In the genomic region with DNA sequence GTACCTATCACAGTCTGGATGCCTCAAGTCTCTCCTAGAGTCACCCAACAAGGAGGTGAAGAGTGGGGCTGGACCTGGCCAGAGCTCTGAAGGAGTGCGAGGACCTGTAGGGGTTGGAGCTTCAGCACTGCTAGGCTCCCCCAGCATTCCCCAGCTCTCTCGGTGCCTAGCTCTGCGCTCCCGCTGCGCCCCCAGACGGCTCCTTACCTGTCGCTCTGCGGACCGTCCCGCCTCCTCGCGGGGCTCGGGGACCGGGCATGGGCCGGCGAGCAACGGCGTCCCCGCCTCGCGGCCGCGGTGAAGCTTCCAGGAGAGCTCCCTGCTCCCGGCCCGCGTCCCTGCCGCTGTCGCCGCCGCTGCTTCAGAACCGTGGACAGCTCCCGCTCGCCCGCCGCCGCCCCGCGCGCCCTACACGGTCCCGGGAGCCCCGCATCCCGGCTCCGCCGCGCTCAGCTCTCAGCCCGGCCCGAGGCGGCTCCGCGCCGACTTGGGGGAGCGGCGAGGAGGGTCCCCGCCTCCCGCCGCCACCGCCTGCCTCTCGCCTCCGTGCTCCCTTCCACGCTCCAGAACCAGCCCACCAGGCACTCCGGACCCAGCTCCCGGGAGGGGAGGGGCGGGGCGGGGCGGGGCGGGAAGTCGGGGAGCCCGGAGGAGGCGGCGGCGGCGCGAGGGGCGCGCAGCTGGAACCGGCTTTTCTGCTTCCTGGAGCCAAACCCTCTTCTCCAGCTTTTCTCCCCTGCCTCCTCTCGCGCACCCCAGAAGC, we compare ENCODE assay signal across 9 mouse cellular contexts. TPM values are rescaled to one million over a fixed set of nuclear protein-coding genes. Genes with fewer than 3 reads are reported as not detected.
DNase-seq lines count a peak whose midpoint lies in the region; ATAC-seq lines count a peak whose summit lies in the region.
"Had no signal": no experiment of that assay in that cellular context is flagged by ENCODE, and none has a peak within 500 bp of the region (broad histone marks: within the 10 kb centered on the region; RNA-seq: fewer than 3 reads in every experiment).

Gene Syndig1l (minus strand): TSS at position 513 of the 763 bp plus-strand sequence.

- no peaks in the 10 kb centered on the region for H3K9me3 ChIP-seq in hindbrain, embryonic 16.5 days (ENCODE audit: control insufficient read depth, low read length)
- H3K9me3 ChIP-seq in limb, embryonic 10.5 days (replicated peaks), result no peaks in the 10 kb centered on the region
- H3K9me3 ChIP-seq in midbrain, embryonic 10.5 days (replicated peaks), result no peaks in the 10 kb centered on the region

- H3K27ac ChIP-seq in hindbrain, embryonic 16.5 days (ENCODE audit: low read depth, low read length), result peak within 1 kb of the TSS; percentile 52; the same call in 1 of the 2 replicates
- 0 out of 2 replicates have a peak within 1 kb of the TSS, but pooled peaks have one; percentile 27 for H3K27ac ChIP-seq in limb, embryonic 10.5 days
- peak within 1 kb of the TSS; percentile 57 for H3K27ac ChIP-seq in midbrain, embryonic 10.5 days (replicated peaks)

- no peaks in the 10 kb centered on the region for H3K36me3 ChIP-seq in hindbrain, embryonic 16.5 days (ENCODE audit: control insufficient read depth, insufficient read depth, low read length)
- H3K36me3 ChIP-seq in limb, embryonic 10.5 days, result no peaks in the 10 kb centered on the region
- no peaks in the 10 kb centered on the region for H3K36me3 ChIP-seq in midbrain, embryonic 10.5 days

- peak within 1 kb of the TSS; percentile 66 for H3K4me3 ChIP-seq in hindbrain, embryonic 16.5 days (ENCODE audit: low read length)
- peak within 1 kb of the TSS; percentile 61 for H3K4me3 ChIP-seq in limb, embryonic 10.5 days
- peak within 1 kb of the TSS; percentile 70 for H3K4me3 ChIP-seq in midbrain, embryonic 10.5 days

- no peaks in the 10 kb centered on the region for H3K27me3 ChIP-seq in hindbrain, embryonic 16.5 days (replicated peaks; ENCODE audit: control insufficient read depth, insufficient read depth, low read length)
- peaks cover 62% of the 10 kb centered on the region for H3K27me3 ChIP-seq in limb, embryonic 10.5 days (ENCODE audit: low read depth, poor library complexity, severe bottlenecking)
- H3K27me3 ChIP-seq in midbrain, embryonic 10.5 days (ENCODE audit: low read depth, poor library complexity, severe bottlenecking), result peaks cover 66% of the 10 kb centered on the region

- ATAC-seq in hindbrain, embryonic 16.5 days, result peak; percentile 83

- under 1% methylated on average over 61 of the region's 79 CpGs for WGBS in hindbrain, embryonic 16.5 days
- WGBS in limb, embryonic 10.5 days, result under 1% methylated on average over 79 of the region's 79 CpGs
- WGBS in midbrain, embryonic 10.5 days, result under 1% methylated on average over 75 of the region's 79 CpGs

- DNase-seq in adrenal gland, adult 18-20 months (ENCODE audit: low spot score in 2 of 2), result peak; percentile 85
- peak; percentile 59 to 67 for DNase-seq in cerebellum, postnatal 14 days
- DNase-seq in gastrocnemius, adult 18-20 months (ENCODE audit: low spot score), result peak; percentile 47
- peak; percentile 93 for DNase-seq in limb, embryonic 10.5 days (ENCODE audit: low spot score)
- peak; percentile 79 for DNase-seq in midbrain, embryonic 10.5 days (ENCODE audit: low spot score)
- peak; percentile 45 for DNase-seq in spleen, adult 12 weeks (ENCODE audit: low spot score)
- no peak for DNase-seq in adipocyte (ENCODE audit: low spot score)

- H3K9ac ChIP-seq in hindbrain, embryonic 16.5 days (ENCODE audit: low read depth, low read length), result peak within 1 kb of the TSS; percentile 76

- peaks cover 4% of the 10 kb centered on the region; the same call in 1 of the 2 replicates for H3K4me1 ChIP-seq in hindbrain, embryonic 16.5 days (ENCODE audit: control insufficient read depth, insufficient read depth, low read depth, low read length)
- peaks cover 9% of the 10 kb centered on the region for H3K4me1 ChIP-seq in limb, embryonic 10.5 days
- H3K4me1 ChIP-seq in midbrain, embryonic 10.5 days, result peaks cover 13% of the 10 kb centered on the region

- H3K4me2 ChIP-seq in hindbrain, embryonic 16.5 days (ENCODE audit: low read length), result peak within 1 kb of the TSS; percentile 85

RNA-seq across cellular contexts. Expression of gene Syndig1l, which starts in this region (rescaled TPM):
- not detected for total RNA-seq in adrenal gland, adult 18-20 months (2021)
- not detected for total RNA-seq in gastrocnemius, adult 18-20 months (2021)
- polyA plus RNA-seq in hindbrain, embryonic 16.5 days (2015; fragmentation: Nextera tagmentation; extraction: Ambion mirVana), result 12.0 and 13.3 TPM in 2 replicates
- polyA plus RNA-seq in limb, embryonic 10.5 days (2016; fragmentation: Nextera tagmentation; extraction: Ambion mirVana), result 0.10 TPM in 1 of 2 replicates, not detected in the other
- polyA plus RNA-seq in midbrain, embryonic 10.5 days (2016; fragmentation: Nextera tagmentation; extraction: Ambion mirVana), result 0.10 and 0.15 TPM in 2 replicates
- total RNA-seq: gastrocnemius, adult 8-10 months had no signal

Comparison
In these comparisons a context has a peak if more than half of its experiments do, and no peak if none do; other contexts are left out.
1. RNA of gene Syndig1l (polyA plus RNA-seq): 12.0 to 13.3 TPM in hindbrain, embryonic 16.5 days; 0.10 to 0.15 TPM in midbrain, embryonic 10.5 days and 0.10 TPM in limb, embryonic 10.5 days; every median in the first group is over 10 times any median in the second.
2. Peak in DNase-seq in adrenal gland, adult 18-20 months; RNA of the gene not detected or under 1 TPM.
3. Peak in DNase-seq in gastrocnemius, adult 18-20 months; RNA of the gene not detected or under 1 TPM.
4. Peak in DNase-seq, H3K4me3 ChIP-seq and H3K27ac ChIP-seq in limb, embryonic 10.5 days; RNA of the gene not detected or under 1 TPM.
5. Peak in DNase-seq, H3K4me3 ChIP-seq and H3K27ac ChIP-seq in midbrain, embryonic 10.5 days; RNA of the gene not detected or under 1 TPM.
6. Peak in every context shown above with its lines, with median percentiles within 50 percentile points of each other: H3K27ac ChIP-seq and H3K4me3 ChIP-seq.